Mouse (Mus musculus) cerebellum, adult 9-10 months (tissue): ENCODE measurements around the gene Dusp18.

Source experiments
- DNase-seq: peaks from one replicate; pipeline ENCODE4 v3.0.0; 2022

Dusp18 gene

GRCm38 (mm10) chr11:3894406-3895281, at the start of gene Dusp18, which contains the start of gene 4921536K21Rik:
Gene Dusp18, plus strand, starts transcription at chr11:3895240.
Gene 4921536K21Rik, minus strand, starts transcription at chr11:3895098.
- DNase-seq: peak; percentile 66

- no peak for DNase-seq
These were observed 48.7 kb upstream of the Dusp18 start for GRCm38 (mm10) chr11:3846351-3846750.

GRCm38 (mm10) chr11:3849469-3850314, 45.3 kb upstream of the Dusp18 start:
- peak; percentile 55 for DNase-seq

- DNase-seq: no peak
These were observed 44.8 kb upstream of the Dusp18 start for GRCm38 (mm10) chr11:3850315-3850614.

GRCm38 (mm10) chr11:3850746-3851277, 44.2 kb upstream of the Dusp18 start:
- peak; percentile 57 for DNase-seq

GRCm38 (mm10) chr11:3851872-3852271, 43.2 kb upstream of the Dusp18 start:
- DNase-seq: no peak

- no peak for DNase-seq
These were observed 42.0 kb upstream of the Dusp18 start for GRCm38 (mm10) chr11:3853031-3853430.

- DNase-seq: peak; percentile 98
These were observed 41.5 kb upstream of the Dusp18 start for GRCm38 (mm10) chr11:3853481-3854034.

GRCm38 (mm10) chr11:3854156-3854555, 40.9 kb upstream of the Dusp18 start:
- peak; percentile 70 for DNase-seq

GRCm38 (mm10) chr11:3855846-3856245, 39.2 kb upstream of the Dusp18 start:
- peak; percentile 72 for DNase-seq

- peak; percentile 53 for DNase-seq
These were observed 37.1 kb upstream of the Dusp18 start for GRCm38 (mm10) chr11:3857902-3858301.

GRCm38 (mm10) chr11:3859778-3860177, 35.3 kb upstream of the Dusp18 start:
- no peak for DNase-seq

- peak; percentile 51 for DNase-seq
These were observed 34.7 kb upstream of the Dusp18 start for GRCm38 (mm10) chr11:3860361-3860760.

- DNase-seq: peak; percentile 76
These were observed 32.2 kb upstream of the Dusp18 start for GRCm38 (mm10) chr11:3862661-3863453.

- DNase-seq: peak; percentile 91
These were observed 31.5 kb upstream of the Dusp18 start, which contains the start of gene Osbp2 for GRCm38 (mm10) chr11:3863454-3864112. Gene Osbp2, minus strand, starts transcription at chr11:3863903.

- DNase-seq: no peak
These were observed 30.7 kb upstream of the Dusp18 start for GRCm38 (mm10) chr11:3864343-3864742.

GRCm38 (mm10) chr11:3876419-3876818, 18.6 kb upstream of the Dusp18 start:
- peak; percentile 66 for DNase-seq

- no peak for DNase-seq
These were observed 16.4 kb upstream of the Dusp18 start for GRCm38 (mm10) chr11:3878660-3879059.

GRCm38 (mm10) chr11:3879836-3880235, 15.2 kb upstream of the Dusp18 start:
- peak; percentile 90 for DNase-seq

GRCm38 (mm10) chr11:3883711-3884110, 11.3 kb upstream of the Dusp18 start:
- no peak for DNase-seq

GRCm38 (mm10) chr11:3887331-3887730, 7.7 kb upstream of the Dusp18 start:
- DNase-seq: no peak

GRCm38 (mm10) chr11:3893970-3894369, 1.1 kb upstream of the Dusp18 start:
- DNase-seq: no peak
